Mouse (Mus musculus): ENCODE results near the gene Hist1h2ac.
A peak's percentile ranks its signal among the peaks of the same experiment; 100 is the strongest.
"Not testable (repeated sequence)": the region's sequence is repeated elsewhere in the genome, so short reads cannot be mapped to it uniquely, and the experiment has no call there.

Hist1h2ac gene

GRCm38 (mm10) chr13:23683755-23684281 is at the start of gene Hist1h2ac, which contains the start of gene Hist1h2bc:
Gene Hist1h2ac, minus strand, starts transcription at chr13:23683948.
Gene Hist1h2bc, plus strand, starts transcription at chr13:23684199.
- DNase-seq (ENCODE audit: inconsistent age in 2 of 2, low spot score in 1 of 2) = peak; percentile 90 to 97

- DNase-seq (ENCODE audit: inconsistent age in 2 of 2, low spot score in 1 of 2) = peak in 1 of 2 experiments; percentile 74
These were observed 48.5 kb upstream of the Hist1h2ac start for GRCm38 (mm10) chr13:23732156-23732804.

- DNase-seq (ENCODE audit: inconsistent age in 2 of 2, low spot score in 1 of 2) = peak in 1 of 2 experiments; percentile 75
These were observed 46.7 kb upstream of the Hist1h2ac start for GRCm38 (mm10) chr13:23730479-23730878.

- no peak for DNase-seq (ENCODE audit: inconsistent age in 2 of 2, low spot score in 1 of 2)
These were observed 46.0 kb upstream of the Hist1h2ac start for GRCm38 (mm10) chr13:23729706-23730105.

GRCm38 (mm10) chr13:23729192-23729525 is 45.4 kb upstream of the Hist1h2ac start:
- no peak for DNase-seq (ENCODE audit: inconsistent age in 2 of 2, low spot score in 1 of 2)

- no peak for DNase-seq (ENCODE audit: inconsistent age in 2 of 2, low spot score in 1 of 2)
These were observed 44.9 kb upstream of the Hist1h2ac start for GRCm38 (mm10) chr13:23728472-23729191.

- no peak for DNase-seq (ENCODE audit: inconsistent age in 2 of 2, low spot score in 1 of 2)
These were observed 41.5 kb upstream of the Hist1h2ac start for GRCm38 (mm10) chr13:23725213-23725612.

GRCm38 (mm10) chr13:23724239-23724638 is 40.5 kb upstream of the Hist1h2ac start:
- DNase-seq (ENCODE audit: inconsistent age in 2 of 2, low spot score in 1 of 2) = no peak

GRCm38 (mm10) chr13:23717593-23718245 is 34.0 kb upstream of the Hist1h2ac start:
- DNase-seq (ENCODE audit: inconsistent age in 2 of 2, low spot score in 1 of 2) = not testable (repeated sequence)

- no peak for DNase-seq (ENCODE audit: inconsistent age in 2 of 2, low spot score in 1 of 2)
These were observed 33.4 kb upstream of the Hist1h2ac start for GRCm38 (mm10) chr13:23717176-23717575.

- DNase-seq (ENCODE audit: inconsistent age in 2 of 2, low spot score in 1 of 2) = peak in 1 of 2 experiments; percentile 66
These were observed 32.7 kb upstream of the Hist1h2ac start for GRCm38 (mm10) chr13:23716261-23717042.

- peak; percentile 77 to 92 for DNase-seq (ENCODE audit: inconsistent age in 2 of 2, low spot score in 1 of 2)
These were observed 26.8 kb upstream of the Hist1h2ac start, which contains the start of gene Hfe for GRCm38 (mm10) chr13:23710374-23711089. Gene Hfe, minus strand, starts transcription at chr13:23710854.

GRCm38 (mm10) chr13:23709714-23710373 is 26.1 kb upstream of the Hist1h2ac start:
- peak in 1 of 2 experiments; percentile 73 for DNase-seq (ENCODE audit: inconsistent age in 2 of 2, low spot score in 1 of 2)

GRCm38 (mm10) chr13:23708654-23709053 is 24.9 kb upstream of the Hist1h2ac start:
- DNase-seq (ENCODE audit: inconsistent age in 2 of 2, low spot score in 1 of 2) = peak in 1 of 2 experiments; percentile 56

GRCm38 (mm10) chr13:23708041-23708440 is 24.3 kb upstream of the Hist1h2ac start:
- DNase-seq (ENCODE audit: inconsistent age in 2 of 2, low spot score in 1 of 2) = no peak

GRCm38 (mm10) chr13:23706771-23707170 is 23.0 kb upstream of the Hist1h2ac start:
- no peak for DNase-seq (ENCODE audit: inconsistent age in 2 of 2, low spot score in 1 of 2)

- no peak for DNase-seq (ENCODE audit: inconsistent age in 2 of 2, low spot score in 1 of 2)
These were observed 22.1 kb upstream of the Hist1h2ac start for GRCm38 (mm10) chr13:23705751-23706356.

- not testable (repeated sequence) for DNase-seq (ENCODE audit: inconsistent age in 2 of 2, low spot score in 1 of 2)
These were observed 19.1 kb upstream of the Hist1h2ac start for GRCm38 (mm10) chr13:23702801-23703200.

- DNase-seq (ENCODE audit: inconsistent age in 2 of 2, low spot score in 1 of 2) = no peak
These were observed 18.5 kb upstream of the Hist1h2ac start for GRCm38 (mm10) chr13:23702220-23702619.

All from adrenal gland, adult (tissue).